Mouse (Mus musculus): Measurements from ENCODE around the gene Mfsd6. TPM values are rescaled to one million over a fixed set of nuclear protein-coding genes. Genes with fewer than 3 reads are reported as not detected.

Mfsd6 gene
- total and polyA plus RNA-seq, 2 experiments from 2014 or later: 1.7 to 9.7 TPM

DNA sequence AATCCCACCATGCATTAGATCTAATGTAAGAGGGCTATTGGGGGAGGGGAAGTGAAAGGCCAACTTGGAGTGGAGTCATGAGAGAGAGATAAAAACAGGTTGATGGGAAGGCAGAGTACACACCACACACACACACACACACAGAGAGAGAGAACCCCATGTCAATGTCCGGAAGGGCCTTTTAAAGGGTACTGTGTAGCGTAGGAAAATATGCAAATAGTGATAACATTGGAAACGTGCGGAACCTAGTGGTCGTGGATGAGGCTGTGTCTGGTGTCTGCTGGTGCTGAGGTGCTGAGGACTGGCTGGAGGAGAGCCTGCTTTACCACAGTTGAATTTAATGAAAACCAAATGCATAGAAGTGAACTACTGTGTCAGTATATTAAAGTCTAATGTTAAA, 15.3 kb upstream of the Mfsd6 start:
- 67% methylated on average over 5 of the region's 5 CpGs for WGBS
- no peaks in the 10 kb centered on the region for H3K9me3 ChIP-seq (replicated peaks; ENCODE audit: control insufficient read depth, low read length)
- no peak for ATAC-seq (ENCODE audit: insufficient read depth, low read depth)
- no peak overlapping the region for H3K9ac ChIP-seq (replicated peaks; ENCODE audit: low read depth, low read length)
- H3K4me1 ChIP-seq (ENCODE audit: control insufficient read depth, insufficient read depth): no peaks in the 10 kb centered on the region
- H3K4me3 ChIP-seq (ENCODE audit: low read depth, low read length): no peak overlapping the region
- no peaks in the 10 kb centered on the region for H3K27me3 ChIP-seq (ENCODE audit: control insufficient read depth, insufficient read depth, low read length)
- H3K4me2 ChIP-seq (ENCODE audit: low read depth, low read length): no peak overlapping the region
- no peak for TF ChIP-seq CTCF (IDR thresholded peaks at IDR 0.05; ENCODE audit: low read depth)
- no peak for TF ChIP-seq EP300 (IDR thresholded peaks at IDR 0.05; ENCODE audit: low read depth)
- H3K36me3 ChIP-seq (replicated peaks; ENCODE audit: control insufficient read depth, insufficient read depth, low read length): no peaks in the 10 kb centered on the region
- no peak overlapping the region for H3K27ac ChIP-seq (ENCODE audit: low read depth)
- DNase-seq (ENCODE audit: low spot score): no peak

DNA sequence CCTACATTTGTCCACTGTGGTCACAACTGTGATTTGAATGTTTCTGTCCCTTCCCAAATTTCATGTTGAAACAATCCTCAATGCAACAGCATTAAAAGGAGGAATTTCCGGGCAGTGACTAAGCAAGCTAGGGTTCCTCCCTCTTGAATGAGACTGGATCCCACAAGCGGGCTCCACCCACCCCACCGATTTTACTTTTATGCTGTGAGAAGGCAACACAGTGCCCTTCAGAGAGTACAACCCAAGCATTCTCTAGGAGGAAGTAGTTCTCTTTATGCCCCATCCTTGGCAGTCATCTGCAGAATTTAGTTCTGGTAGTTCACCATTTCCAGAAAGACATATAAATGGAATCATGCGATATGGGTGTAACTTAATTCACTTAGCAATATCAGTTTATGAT, 6.9 kb upstream of the Mfsd6 start:
- WGBS: 69% methylated on average over 4 of the region's 4 CpGs
- ATAC-seq (ENCODE audit: insufficient read depth, low read depth) (no peak), DNase-seq (ENCODE audit: low spot score) (no peak)
- Histone ChIP-seq H3K4me3 (ENCODE audit: low read depth, low read length) (no peak overlapping the region), H3K4me1 (ENCODE audit: control insufficient read depth, insufficient read depth) (no peaks in the 10 kb centered on the region), H3K27ac (ENCODE audit: low read depth) (no peak overlapping the region), H3K4me2 (ENCODE audit: low read depth, low read length) (no peak overlapping the region), H3K27me3 (ENCODE audit: control insufficient read depth, insufficient read depth, low read length) (no peaks in the 10 kb centered on the region), H3K9me3 (replicated peaks; ENCODE audit: control insufficient read depth, low read length) (no peaks in the 10 kb centered on the region), H3K36me3 (replicated peaks; ENCODE audit: control insufficient read depth, insufficient read depth, low read length) (no peaks in the 10 kb centered on the region), H3K9ac (replicated peaks; ENCODE audit: low read depth, low read length) (no peak overlapping the region)
- TF ChIP-seq EP300 (IDR thresholded peaks at IDR 0.05; ENCODE audit: low read depth) (no peak), CTCF (IDR thresholded peaks at IDR 0.05; ENCODE audit: low read depth) (no peak)

DNA sequence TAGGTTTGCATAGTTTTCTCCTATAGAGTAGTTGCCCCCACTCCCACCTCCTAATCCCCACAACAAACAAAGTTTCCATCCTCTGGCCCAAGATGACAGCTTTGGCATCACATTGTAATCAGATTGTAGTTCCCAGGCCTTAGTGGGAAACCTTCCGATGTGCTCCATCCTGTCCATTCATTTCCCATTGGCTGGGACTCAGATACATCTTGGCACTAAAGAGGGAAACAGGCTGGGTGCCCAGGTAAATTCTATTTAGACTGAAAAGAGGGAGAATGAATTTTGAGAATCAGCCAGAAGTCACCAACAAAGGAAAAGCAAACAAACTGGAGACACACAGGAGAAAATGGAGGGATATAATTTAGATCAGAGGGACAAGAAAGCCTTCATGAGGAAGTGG, 3.0 kb upstream of the Mfsd6 start:
- ATAC-seq (ENCODE audit: insufficient read depth, low read depth) (no peak), DNase-seq (ENCODE audit: low spot score) (no peak)
- Histone ChIP-seq H3K27ac (ENCODE audit: low read depth) (no peak overlapping the region), H3K27me3 (ENCODE audit: control insufficient read depth, insufficient read depth, low read length) (no peaks in the 10 kb centered on the region), H3K36me3 (replicated peaks; ENCODE audit: control insufficient read depth, insufficient read depth, low read length) (no peaks in the 10 kb centered on the region), H3K9ac (replicated peaks; ENCODE audit: low read depth, low read length) (no peak overlapping the region), H3K4me1 (ENCODE audit: control insufficient read depth, insufficient read depth) (no peaks in the 10 kb centered on the region), H3K4me2 (ENCODE audit: low read depth, low read length) (no peak overlapping the region), H3K9me3 (replicated peaks; ENCODE audit: control insufficient read depth, low read length) (no peaks in the 10 kb centered on the region), H3K4me3 (ENCODE audit: low read depth, low read length) (no peak overlapping the region)
- WGBS: 74% methylated on average over 1 of the region's 1 CpGs
- TF ChIP-seq EP300 (IDR thresholded peaks at IDR 0.05; ENCODE audit: low read depth) (no peak), CTCF (IDR thresholded peaks at IDR 0.05; ENCODE audit: low read depth) (no peak)

DNA sequence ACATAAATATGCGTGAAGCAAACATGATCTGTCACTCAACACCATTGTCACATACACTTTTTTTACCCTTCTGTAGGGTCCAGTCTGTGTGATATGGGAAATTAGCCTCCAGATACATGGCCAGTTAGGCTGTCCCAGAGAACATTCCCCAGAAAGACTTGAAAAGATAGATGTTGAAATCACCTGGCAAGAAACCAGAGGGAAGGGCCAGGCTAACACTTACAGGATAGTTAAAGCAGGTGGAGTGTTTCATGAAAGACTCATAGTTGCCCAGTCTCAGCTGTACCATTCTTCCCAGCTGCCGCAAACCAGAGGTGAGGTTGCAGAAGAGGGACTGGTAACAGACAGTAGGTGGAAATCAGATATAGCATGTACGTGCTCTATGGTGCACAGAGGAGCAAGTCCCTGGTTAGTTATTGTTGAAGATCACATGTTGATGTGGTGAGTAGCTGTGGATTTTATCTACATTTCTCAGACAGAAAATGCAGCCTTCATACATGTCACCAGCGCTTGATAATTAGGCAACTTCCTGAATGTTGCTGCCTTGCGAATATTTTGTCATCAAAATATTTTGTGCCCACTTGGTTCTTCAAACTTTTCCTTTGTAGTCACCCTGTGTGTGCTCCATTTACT, 1.7 kb upstream of the Mfsd6 start:
- no peak overlapping the region for H3K4me2 ChIP-seq (ENCODE audit: low read depth, low read length)
- H3K4me1 ChIP-seq (ENCODE audit: control insufficient read depth, insufficient read depth): no peaks in the 10 kb centered on the region
- no peak overlapping the region for H3K27ac ChIP-seq (ENCODE audit: low read depth)
- H3K27me3 ChIP-seq (ENCODE audit: control insufficient read depth, insufficient read depth, low read length): no peaks in the 10 kb centered on the region
- ATAC-seq (ENCODE audit: insufficient read depth, low read depth) (no peak), DNase-seq (ENCODE audit: low spot score) (no peak)
- no peak for TF ChIP-seq EP300 (IDR thresholded peaks at IDR 0.05; ENCODE audit: low read depth)
- no peak for TF ChIP-seq CTCF (IDR thresholded peaks at IDR 0.05; ENCODE audit: low read depth)
- no peaks in the 10 kb centered on the region for H3K9me3 ChIP-seq (replicated peaks; ENCODE audit: control insufficient read depth, low read length)
- H3K9ac ChIP-seq (replicated peaks; ENCODE audit: low read depth, low read length): no peak overlapping the region
- no peak overlapping the region for H3K4me3 ChIP-seq (ENCODE audit: low read depth, low read length)
- no peaks in the 10 kb centered on the region for H3K36me3 ChIP-seq (replicated peaks; ENCODE audit: control insufficient read depth, insufficient read depth, low read length)
- WGBS: 87% methylated on average over 5 of the region's 5 CpGs

DNA sequence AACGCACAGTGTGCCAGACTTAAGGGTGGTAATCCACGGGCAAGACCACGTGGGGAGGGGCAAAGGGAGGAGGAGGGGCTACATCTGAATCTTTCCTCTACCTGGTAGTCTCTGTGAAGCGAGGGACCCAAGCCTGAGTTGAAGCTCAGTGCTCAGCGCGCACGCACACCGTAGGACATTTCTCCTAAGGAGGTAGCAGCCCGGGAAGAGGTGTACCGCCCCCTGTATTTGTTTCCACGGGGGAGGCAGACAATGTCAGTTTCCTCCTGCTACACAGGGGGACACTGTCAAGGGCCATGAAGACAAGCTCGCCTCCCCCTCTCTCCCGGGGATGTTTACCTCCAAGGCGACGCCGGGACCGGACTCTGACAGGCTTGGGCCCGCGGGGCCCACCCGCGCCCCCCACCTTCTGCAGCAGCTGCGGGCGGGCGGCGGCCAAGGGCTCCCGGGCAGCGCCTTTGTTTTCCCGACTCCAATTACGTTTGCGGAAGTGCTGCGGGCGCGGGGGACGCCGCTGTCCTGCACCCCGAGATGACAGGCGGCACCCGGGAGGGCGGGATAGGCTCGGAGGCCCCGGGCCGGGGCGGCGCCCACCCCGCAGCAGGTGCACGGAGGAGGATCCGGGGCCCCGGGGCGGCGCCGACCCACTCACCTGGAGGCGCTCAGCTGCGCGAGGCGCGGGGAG, 749 bp downstream of the Mfsd6 start:
- Histone ChIP-seq H3K36me3 (replicated peaks; ENCODE audit: control insufficient read depth, insufficient read depth, low read length) (no peaks in the 10 kb centered on the region), H3K9ac (replicated peaks; ENCODE audit: low read depth, low read length) (peak overlapping the region; percentile 70), H3K27ac (ENCODE audit: low read depth) (peak overlapping the region; percentile 36; the same call in 1 of the 2 replicates), H3K4me2 (ENCODE audit: low read depth, low read length) (peak overlapping the region; percentile 93), H3K4me1 (ENCODE audit: control insufficient read depth, insufficient read depth) (peaks cover 4% of the 10 kb centered on the region; the same call in 1 of the 2 replicates), H3K9me3 (replicated peaks; ENCODE audit: control insufficient read depth, low read length) (no peaks in the 10 kb centered on the region), H3K27me3 (ENCODE audit: control insufficient read depth, insufficient read depth, low read length) (no peaks in the 10 kb centered on the region), H3K4me3 (ENCODE audit: low read depth, low read length) (peak overlapping the region; percentile 94)
- WGBS: 2% methylated on average over 52 of the region's 56 CpGs
- ATAC-seq (ENCODE audit: insufficient read depth, low read depth): peak; percentile 54
- no peak for DNase-seq (ENCODE audit: low spot score)
- TF ChIP-seq EP300 (IDR thresholded peaks at IDR 0.05; ENCODE audit: low read depth) (no peak), CTCF (IDR thresholded peaks at IDR 0.05; ENCODE audit: low read depth) (no peak)
